Mouse (Mus musculus) MEL (cell line): Measurements from ENCODE around the gene Sec24a. TPM values are rescaled to one million over a fixed set of nuclear protein-coding genes. Genes with fewer than 3 reads are reported as not detected.
A peak's percentile ranks its signal among the peaks of the same experiment; 100 is the strongest.

Experiments
- DNase-seq: peaks from one replicate; pipeline ENCODE4 v3.0.0; 2011; ENCODE audit warnings: low read depth, low spot score
- H3K27ac ChIP-seq: 2 replicates; pipeline ENCODE4 v1.5.1; 2012; ENCODE audit warnings: low read depth, mild to moderate bottlenecking, control low read depth, low read length, moderate library complexity; ENCODE audit not compliant: control insufficient read depth
- H3K27me3 ChIP-seq, 2 experiments: fragments of 150-350 bp in 1 of 2; sonication (generic) in 1 of 2; 2 replicates each; pipeline ENCODE4 v1.6.1; 2012; ENCODE audit warnings: low read length in 2 of 2, mild to moderate bottlenecking in 2 of 2, improper control_type of control experiment in 1 of 2, moderate library complexity in 1 of 2; ENCODE audit not compliant: insufficient read depth in 2 of 2, control insufficient read depth in 1 of 2
- H3K36me3 ChIP-seq, 2 experiments: 2 replicates each; pipeline ENCODE4 v1.6.1; 2012 to 2014; ENCODE audit warnings: low read length in 2 of 2, improper control_type of control experiment in 1 of 2, inconsistent platforms in 1 of 2, mild to moderate bottlenecking in 1 of 2; ENCODE audit not compliant: insufficient read depth in 2 of 2, control insufficient read depth in 1 of 2
- H3K4me1 ChIP-seq, 2 experiments: fragments of 150-350 bp in 1 of 2; sonication (generic) in 1 of 2; 2 replicates each; pipeline ENCODE4 v1.6.1; 2012; ENCODE audit warnings: low read length in 2 of 2, improper control_type of control experiment in 1 of 2, mild to moderate bottlenecking in 1 of 2; ENCODE audit not compliant: insufficient read depth in 2 of 2, control insufficient read depth in 1 of 2
- H3K4me3 ChIP-seq, 2 experiments: fragments of 150-350 bp in 1 of 2; sonication (generic) in 1 of 2; 2 replicates each; pipeline ENCODE4 v1.5.1; 2012; ENCODE audit warnings: low read depth in 2 of 2, low read length in 2 of 2, mild to moderate bottlenecking in 2 of 2, moderate library complexity in 2 of 2, control low read depth in 1 of 2, improper control_type of control experiment in 1 of 2; ENCODE audit not compliant: control insufficient read depth in 1 of 2, insufficient read depth in 1 of 2
- H3K79me2 ChIP-seq: 2 replicates; pipeline ENCODE4 v1.6.1; 2012; ENCODE audit warnings: mild to moderate bottlenecking, low read length, moderate library complexity; ENCODE audit not compliant: control insufficient read depth, poor library complexity, insufficient read depth
- H3K9ac ChIP-seq: 2 replicates; pipeline ENCODE4 v1.6.1; 2012; ENCODE audit warnings: low read depth, mild to moderate bottlenecking, control low read depth, low read length, moderate library complexity; ENCODE audit not compliant: control insufficient read depth, poor library complexity, severe bottlenecking
- H3K9me3 ChIP-seq: fragments of 150-350 bp; sonication (generic); replicated peaks from 2 replicates; pipeline ENCODE4 v1.6.1; 2012; ENCODE audit warnings: mild to moderate bottlenecking, low read length, improper control_type of control experiment, moderate library complexity; ENCODE audit not compliant: insufficient read depth
- CHD2 ChIP-seq: IDR thresholded peaks from 2 replicates; pipeline ENCODE4 v1.6.1; 2011; ENCODE audit warnings: low read length, improper control_type of control experiment
- CTCF ChIP-seq, 3 experiments: IDR thresholded peaks in 2 of 3; conservative IDR thresholded peaks in 1 of 3; 2 replicates each; pipeline ENCODE4 v1.5.1; 2011 to 2012; ENCODE audit warnings: low read length in 3 of 3, low read depth in 2 of 3, mild to moderate bottlenecking in 2 of 3, improper control_type of control experiment in 1 of 3, inconsistent platforms in 1 of 3, mixed read lengths in 1 of 3, moderate library complexity in 1 of 3; ENCODE audit not compliant: control insufficient read depth in 1 of 3, insufficient read depth in 1 of 3, poor library complexity in 1 of 3, severe bottlenecking in 1 of 3
- E2F4 ChIP-seq: IDR thresholded peaks from 2 replicates; pipeline ENCODE4 v1.6.1; 2011; ENCODE audit warnings: low read depth, low read length, improper control_type of control experiment, borderline replicate concordance
- ELF1 ChIP-seq: IDR thresholded peaks from 2 replicates; pipeline ENCODE4 v1.6.1; 2014; ENCODE audit warnings: low read depth, mild to moderate bottlenecking, inconsistent platforms, low read length, improper control_type of control experiment, moderate library complexity
- GABPA ChIP-seq: IDR thresholded peaks from 2 replicates; pipeline ENCODE4 v1.6.1; 2012; ENCODE audit warnings: low read depth, mild to moderate bottlenecking, inconsistent platforms, low read length, improper control_type of control experiment, moderate library complexity
- KAT2A ChIP-seq: conservative IDR thresholded peaks from 2 replicates; pipeline ENCODE4 v1.6.1; 2012; ENCODE audit warnings: low read depth, low read length, improper control_type of control experiment, inconsistent platforms
- MAFK ChIP-seq: IDR thresholded peaks from 2 replicates; pipeline ENCODE4 v1.6.1; 2011; ENCODE audit warnings: low read depth, mild to moderate bottlenecking, low read length, improper control_type of control experiment, borderline replicate concordance
- MAX ChIP-seq: IDR thresholded peaks from 2 replicates; pipeline ENCODE4 v1.6.1; 2011; ENCODE audit warnings: low read length, improper control_type of control experiment
- MAZ ChIP-seq: IDR thresholded peaks from 2 replicates; pipeline ENCODE4 v1.6.1; 2012; ENCODE audit warnings: low read depth, mild to moderate bottlenecking, inconsistent platforms, low read length, improper control_type of control experiment
- MEF2A ChIP-seq: IDR thresholded peaks from 2 replicates; pipeline ENCODE4 v1.6.1; 2014; ENCODE audit warnings: low read depth, mild to moderate bottlenecking, inconsistent platforms, low read length, improper control_type of control experiment; ENCODE audit not compliant: poor library complexity, insufficient replicate concordance, severe bottlenecking; ENCODE audit errors: extremely low read depth
- NELFE ChIP-seq: IDR thresholded peaks from 2 replicates; pipeline ENCODE4 v1.6.1; 2011; ENCODE audit warnings: low read depth, low read length, improper control_type of control experiment
- NRF1 ChIP-seq: IDR thresholded peaks from 2 replicates; pipeline ENCODE4 v1.6.1; 2014; ENCODE audit warnings: low read depth, mild to moderate bottlenecking, inconsistent platforms, low read length, improper control_type of control experiment, moderate library complexity; ENCODE audit not compliant: poor library complexity, insufficient read depth, severe bottlenecking
- RAD21 ChIP-seq: IDR thresholded peaks from 2 replicates; pipeline ENCODE4 v1.6.1; 2011; ENCODE audit warnings: mild to moderate bottlenecking, low read depth, low read length, improper control_type of control experiment
- RCOR1 ChIP-seq: IDR thresholded peaks from 2 replicates; pipeline ENCODE4 v1.6.1; 2012; ENCODE audit warnings: low read depth, mild to moderate bottlenecking, inconsistent platforms, low read length, improper control_type of control experiment
- SIN3A ChIP-seq: IDR thresholded peaks from 2 replicates; pipeline ENCODE4 v1.6.1; 2012; ENCODE audit warnings: low read length, improper control_type of control experiment, inconsistent platforms
- SMC3 ChIP-seq: IDR thresholded peaks from 2 replicates; pipeline ENCODE4 v1.6.1; 2011; ENCODE audit warnings: low read depth, low read length, improper control_type of control experiment
- TBP ChIP-seq: IDR thresholded peaks from 2 replicates; pipeline ENCODE4 v1.8.0; 2011; ENCODE audit warnings: low read depth, low read length, improper control_type of control experiment
- TCF12 ChIP-seq: IDR thresholded peaks from 2 replicates; pipeline ENCODE4 v1.6.1; 2014; ENCODE audit warnings: low read depth, mild to moderate bottlenecking, inconsistent platforms, low read length, improper control_type of control experiment, moderate library complexity
- USF2 ChIP-seq, 2 experiments: IDR thresholded peaks; 2 replicates each; pipeline ENCODE4 v1.6.1; 2011 to 2012; ENCODE audit warnings: improper control_type of control experiment in 2 of 2, low read length in 2 of 2, borderline replicate concordance in 1 of 2, inconsistent platforms in 1 of 2, low read depth in 1 of 2, mild to moderate bottlenecking in 1 of 2; ENCODE audit not compliant: insufficient read depth in 1 of 2
- ZC3H11A ChIP-seq: IDR thresholded peaks from 2 replicates; pipeline ENCODE4 v1.6.1; 2012; ENCODE audit warnings: low read depth, mild to moderate bottlenecking, inconsistent platforms, low read length, improper control_type of control experiment
- ZKSCAN1 ChIP-seq: IDR thresholded peaks from 2 replicates; pipeline ENCODE4 v1.6.1; 2012; ENCODE audit warnings: low read depth, mild to moderate bottlenecking, inconsistent platforms, low read length, improper control_type of control experiment, moderate library complexity
- ZMIZ1 ChIP-seq: IDR thresholded peaks from 2 replicates; pipeline ENCODE4 v1.6.1; 2012; ENCODE audit warnings: low read depth, mild to moderate bottlenecking, inconsistent platforms, low read length, improper control_type of control experiment, moderate library complexity
- ZNF384 ChIP-seq: IDR thresholded peaks from 2 replicates; pipeline ENCODE4 v1.6.1; 2012; ENCODE audit warnings: low read depth, mild to moderate bottlenecking, inconsistent platforms, low read length, improper control_type of control experiment
- polyA plus RNA-seq, 2 experiments: library from polyadenylated mRNA; stranded (reverse) in 1 of 2; unstranded in 1 of 2; fragments of >175 nt in 1 of 2; fragments of >200 nt in 1 of 2; gene quantifications; 2 replicates each; pipeline versions ENCODE4 v1.2.1 to v1.2.4; 2012; ENCODE audit warnings: low replicate concordance in 2 of 2, low read depth in 1 of 2; ENCODE audit not compliant: insufficient read length in 2 of 2, insufficient read depth in 1 of 2, missing spikeins in 1 of 2
- total RNA-seq: library from RNA; depleted of rRNA; stranded (reverse); fragments of 300-350 nt; gene quantifications from 2 replicates; pipeline ENCODE4 v1.2.3, GENCODE M21; 2012

The Sec24a gene
- total and polyA plus RNA-seq, 3 experiments, result 5.3 to 38.2 (median 14.1) TPM

- DNase-seq, result peak; percentile 82
- H3K36me3 ChIP-seq, result peaks cover 0 to 3% of the 10 kb centered on the region in 2 experiments; a peak in 1 of 4 replicates
Measured at GRCm38 (mm10) chr11:51809632-51810224, 46.3 kb upstream of the Sec24a start.

GRCm38 (mm10) chr11:51807108-51807879, 43.9 kb upstream of the Sec24a start:
- no peak for DNase-seq
- no peaks in the 10 kb centered on the region for H3K27me3 ChIP-seq
- H3K4me3 ChIP-seq, result no peak overlapping the region
- H3K79me2 ChIP-seq, result no peaks in the 10 kb centered on the region; the same call in 1 of the 2 replicates
- H3K9ac ChIP-seq, result no peak overlapping the region
- no peak overlapping the region for H3K27ac ChIP-seq
- no peak for TF ChIP-seq E2F4
- TF ChIP-seq ZNF384, result no peak
- no peak for TF ChIP-seq ZKSCAN1
- no peak for TF ChIP-seq ZMIZ1
- TF ChIP-seq ELF1, result no peak
- TF ChIP-seq KAT2A, result no peak
- no peak for TF ChIP-seq MAZ
- TF ChIP-seq RCOR1, result no peak
- TF ChIP-seq USF2 (IDR thresholded peaks at IDR 0.05; ENCODE audit: borderline replicate concordance in 1 of 2, insufficient read depth in 1 of 2, low read depth in 1 of 2, low read length in 2 of 2), result no peak
- peaks cover 2 to 8% of the 10 kb centered on the region in 2 experiments; a peak in 3 of 4 replicates for H3K4me1 ChIP-seq
- H3K9me3 ChIP-seq, result no peaks in the 10 kb centered on the region
- H3K36me3 ChIP-seq, result peaks cover 0 to 3% of the 10 kb centered on the region in 2 experiments; a peak in 1 of 4 replicates

More at GRCm38 (mm10) chr11:51809632-51810224, 46.3 kb upstream of the Sec24a start:
- peaks cover 2 to 8% of the 10 kb centered on the region in 2 experiments; a peak in 3 of 4 replicates for H3K4me1 ChIP-seq
- no peaks in the 10 kb centered on the region; the same call in 1 of the 2 replicates for H3K79me2 ChIP-seq
- no peak overlapping the region for H3K4me3 ChIP-seq
- H3K9me3 ChIP-seq, result no peaks in the 10 kb centered on the region
- no peaks in the 10 kb centered on the region for H3K27me3 ChIP-seq
- H3K9ac ChIP-seq, result no peak overlapping the region
- TF ChIP-seq ZMIZ1 (no peak), TBP (no peak), CHD2 (peak; percentile 95), MEF2A (no peak), ZNF384 (peak; percentile 94), KAT2A (no peak), MAFK (no peak), ZC3H11A (peak; percentile 26; the same call in 1 of the 2 replicates), CTCF (IDR thresholded peaks at IDR 0.05 in 2 of 3, conservative IDR thresholded peaks at IDR 0.05 in 1 of 3; ENCODE audit: control insufficient read depth in 1 of 3, insufficient read depth in 1 of 3, low read depth in 2 of 3, low read length in 3 of 3, poor library complexity in 1 of 3, severe bottlenecking in 1 of 3) (peak; percentile 33 to 59 (median 52); a peak in 5 of 6 replicates), SIN3A (no peak), SMC3 (peak; percentile 31), TCF12 (no peak), RAD21 (peak; percentile 54), NELFE (no peak), ZKSCAN1 (peak; percentile 57; the same call in 1 of the 2 replicates), MAX (no peak), ELF1 (no peak), GABPA (no peak), NRF1 (no peak)
- H3K27ac ChIP-seq, result no peak overlapping the region
